Mouse (Mus musculus) kidney, adult 18-20 months (tissue): ENCODE data around the gene Prkd3.

Source experiments
- DNase-seq: peaks from one replicate; pipeline ENCODE4 v3.0.0; 2021

Prkd3 gene

GRCm38 (mm10) chr17:78999745-79000270, 20.8 kb downstream of the Prkd3 start:
- no peak for DNase-seq

GRCm38 (mm10) chr17:78999189-78999588, 21.4 kb downstream of the Prkd3 start:
- no peak for DNase-seq

- no peak for DNase-seq
Observed at GRCm38 (mm10) chr17:78998130-78998529, 22.5 kb downstream of the Prkd3 start.

GRCm38 (mm10) chr17:78994931-78995820, 25.4 kb downstream of the Prkd3 start:
- DNase-seq, result peak; percentile 12

- no peak for DNase-seq
Observed at GRCm38 (mm10) chr17:78994382-78994781, 26.2 kb downstream of the Prkd3 start.

- DNase-seq, result no peak
Observed at GRCm38 (mm10) chr17:78993670-78994069, 26.9 kb downstream of the Prkd3 start.

- DNase-seq, result no peak
Observed at GRCm38 (mm10) chr17:78992303-78993027, 28.2 kb downstream of the Prkd3 start.

- DNase-seq, result no peak
Observed at GRCm38 (mm10) chr17:78991549-78991948, 29.1 kb downstream of the Prkd3 start.

- no peak for DNase-seq
Observed at GRCm38 (mm10) chr17:78989015-78989414, 31.6 kb downstream of the Prkd3 start.

- DNase-seq, result no peak
Observed at GRCm38 (mm10) chr17:78983736-78984135, 36.9 kb downstream of the Prkd3 start.

- DNase-seq, result no peak
Observed at GRCm38 (mm10) chr17:78983166-78983565, 37.5 kb downstream of the Prkd3 start.

- no peak for DNase-seq
Observed at GRCm38 (mm10) chr17:78968500-78968899, 52.1 kb downstream of the Prkd3 start.

GRCm38 (mm10) chr17:78966092-78966883, 54.3 kb downstream of the Prkd3 start:
- DNase-seq, result no peak

GRCm38 (mm10) chr17:78964387-78964786, 56.2 kb downstream of the Prkd3 start:
- no peak for DNase-seq

- DNase-seq, result no peak
Observed at GRCm38 (mm10) chr17:78959473-78959872, 61.1 kb downstream of the Prkd3 start.

GRCm38 (mm10) chr17:78953240-78953639, 67.4 kb downstream of the Prkd3 start:
- DNase-seq, result no peak

GRCm38 (mm10) chr17:78952070-78952469, 68.5 kb downstream of the Prkd3 start:
- DNase-seq, result no peak

GRCm38 (mm10) chr17:78951225-78951624, 69.4 kb downstream of the Prkd3 start:
- DNase-seq, result no peak

GRCm38 (mm10) chr17:78942579-78942978, 78.0 kb downstream of the Prkd3 start:
- no peak for DNase-seq

- no peak for DNase-seq
Observed at GRCm38 (mm10) chr17:78938927-78939326, 81.7 kb downstream of the Prkd3 start.

- DNase-seq, result no peak
Observed at GRCm38 (mm10) chr17:78937229-78937853, 83.3 kb downstream of the Prkd3 start.

GRCm38 (mm10) chr17:78936466-78937228, 84.0 kb downstream of the Prkd3 start, which contains the start of the genes Cebpz and Ndufaf7:
Gene Cebpz (minus strand): TSS chr17:78937066.
Gene Ndufaf7 (plus strand): TSS chr17:78937136.
- peak; percentile 98 for DNase-seq
